Mouse (Mus musculus) left cerebral cortex, adult 9 months (tissue): ENCODE results near the gene Tex10.
"Not testable (repeated sequence)": the region's sequence is repeated elsewhere in the genome, so short reads cannot be mapped to it uniquely, and the experiment has no call there.

ENCODE experiments used
- DNase-seq, 2 experiments: peaks; one replicate each; pipeline ENCODE4 v3.0.0; 2022; ENCODE audit warnings: low spot score in 2 of 2

Gene Tex10

DNA sequence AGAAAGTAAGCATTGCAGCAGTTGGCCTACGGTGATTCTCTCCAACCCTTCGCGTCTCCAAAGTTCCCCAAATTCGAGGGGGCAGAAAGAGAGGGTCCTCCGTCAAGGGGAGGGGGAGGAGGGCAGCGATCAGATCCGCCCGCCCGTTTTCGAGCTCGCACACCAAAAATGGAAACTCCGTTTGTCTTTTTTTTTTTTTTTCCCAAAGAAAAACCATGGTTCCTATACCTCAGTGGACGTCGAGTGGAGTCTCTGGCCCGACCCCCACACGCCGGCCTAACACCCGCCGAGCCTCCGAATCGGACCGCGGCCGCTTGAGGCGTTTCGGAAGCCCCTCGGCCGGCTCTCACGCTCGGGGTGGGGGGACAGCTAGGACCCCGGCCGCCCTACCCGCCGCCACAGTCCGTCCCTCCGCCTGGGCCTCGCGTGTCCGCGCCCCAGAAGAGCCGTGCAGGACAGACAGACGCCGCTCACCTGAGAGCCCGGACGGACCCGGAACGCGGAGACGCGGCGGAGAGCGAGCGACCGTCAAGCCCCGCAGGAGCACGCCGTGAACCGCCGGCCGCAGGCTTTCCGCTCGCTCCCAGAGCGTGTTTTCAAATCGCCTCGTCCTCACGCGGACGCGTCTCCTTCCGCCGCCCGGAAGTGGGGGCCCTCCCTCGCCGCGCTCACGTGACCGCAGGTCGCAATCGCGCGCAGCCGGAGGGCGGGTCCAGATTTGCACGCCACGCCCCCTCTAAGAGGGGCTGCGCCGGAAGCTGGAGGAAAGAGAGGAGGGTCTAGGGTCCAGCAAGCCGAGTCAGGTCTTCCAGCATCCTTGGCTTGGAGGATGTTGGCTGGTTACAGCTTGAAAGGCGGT lies at the start of gene Tex10:
Gene Tex10, minus strand, starts transcription at position 668 of the 859 bp plus-strand sequence.
- peak; percentile 45 to 86 for DNase-seq

DNA sequence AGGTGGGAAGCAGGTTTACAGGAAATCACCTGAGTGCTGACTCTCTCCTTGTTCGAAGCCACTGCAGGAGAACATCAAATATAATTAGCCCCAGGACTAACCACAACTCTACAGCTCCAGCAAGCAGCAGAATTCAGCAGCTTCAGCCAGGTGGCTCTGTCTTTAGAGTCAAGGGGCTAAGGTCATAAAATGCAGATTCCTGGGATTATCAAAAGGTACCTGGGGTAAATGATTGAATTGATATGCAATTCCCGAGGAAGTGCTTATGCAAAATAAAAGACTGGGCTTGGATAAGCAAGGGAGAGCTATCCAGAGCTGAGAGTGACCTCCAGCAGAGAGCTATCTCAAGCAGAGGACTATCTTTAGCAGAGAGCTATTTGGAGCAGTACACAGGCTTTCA lies 37.6 kb upstream of the Tex10 start:
- DNase-seq, result no peak

DNA sequence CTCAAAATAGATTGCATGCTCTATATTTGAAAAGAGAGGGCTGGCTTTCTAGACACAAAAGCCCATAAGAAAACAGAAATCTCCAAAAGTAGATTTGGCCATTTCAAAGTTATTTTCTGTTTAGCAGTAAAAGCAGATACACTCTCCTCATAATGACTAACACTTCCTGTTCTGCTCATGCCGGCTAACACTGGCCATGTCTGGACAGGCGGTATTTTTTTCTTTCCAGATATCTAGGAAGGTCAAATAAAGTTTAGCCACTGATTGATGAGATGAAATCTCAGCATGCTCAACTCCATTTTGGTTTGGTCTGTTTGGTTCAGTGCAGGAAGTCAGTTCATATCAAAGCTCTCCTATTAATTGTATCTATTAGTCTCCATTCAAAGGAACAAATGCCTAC lies 19.3 kb upstream of the Tex10 start:
- DNase-seq, result no peak

DNA sequence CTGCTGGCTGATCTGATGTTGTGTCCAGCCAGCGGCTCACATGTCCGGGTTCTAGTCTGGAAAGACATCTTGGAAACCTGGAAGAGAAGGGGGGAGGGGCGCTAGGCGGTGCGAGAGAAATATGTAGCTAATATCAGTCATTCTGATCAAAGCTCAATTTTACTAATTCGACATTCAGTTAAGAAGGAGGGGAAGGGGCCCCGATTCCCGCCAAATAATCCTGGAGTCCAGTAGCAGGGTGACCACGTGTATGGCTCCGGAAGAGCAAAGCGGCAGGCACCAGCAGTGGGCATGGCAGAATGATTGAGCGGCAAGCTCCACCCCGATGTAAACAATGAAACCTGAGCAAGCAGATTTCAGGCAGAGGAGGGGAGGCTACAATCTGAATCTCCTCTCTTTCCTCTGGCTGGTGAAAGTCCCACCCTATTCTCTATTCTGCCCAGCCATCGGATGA lies 18.1 kb upstream of the Tex10 start:
- DNase-seq, result no peak

DNA sequence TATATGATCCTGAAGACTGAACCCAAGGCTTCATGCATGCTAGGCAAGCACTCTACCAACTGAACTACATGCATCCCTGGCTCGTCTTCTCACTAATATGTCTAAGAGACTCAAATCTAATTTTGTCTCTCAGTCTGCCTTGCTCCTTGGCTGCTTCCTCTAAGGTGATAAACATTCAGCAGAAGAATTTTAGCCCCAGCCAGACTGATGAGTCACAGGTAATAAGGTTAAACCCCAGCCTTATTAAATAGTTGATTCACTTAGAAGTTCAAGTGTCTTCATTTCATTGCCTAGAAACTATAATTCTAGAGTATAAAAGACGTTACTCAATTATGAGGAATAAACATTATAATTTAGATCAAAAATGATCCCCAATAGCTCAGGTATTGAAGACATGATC lies 15.7 kb upstream of the Tex10 start:
- DNase-seq, result no peak

DNA sequence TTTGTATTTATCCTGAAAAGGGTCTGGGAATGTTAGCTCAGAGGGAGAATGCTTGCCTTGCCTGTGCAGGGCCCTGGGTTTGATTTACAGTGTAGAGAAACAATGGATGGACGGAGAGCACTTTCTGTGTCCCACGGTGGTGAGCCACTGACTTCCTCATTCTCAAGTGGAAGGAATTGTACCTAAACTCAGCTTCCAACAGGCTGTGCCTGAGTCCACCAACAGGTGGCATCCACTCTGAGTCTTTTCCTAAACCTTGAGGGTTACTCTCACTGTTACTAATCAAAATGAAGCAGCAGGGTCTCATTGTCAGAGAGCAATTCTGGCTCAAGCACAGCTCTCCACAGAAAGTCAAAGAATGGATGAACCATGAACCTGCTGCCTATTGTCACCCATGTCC lies 8.0 kb upstream of the Tex10 start:
- no peak for DNase-seq

DNA sequence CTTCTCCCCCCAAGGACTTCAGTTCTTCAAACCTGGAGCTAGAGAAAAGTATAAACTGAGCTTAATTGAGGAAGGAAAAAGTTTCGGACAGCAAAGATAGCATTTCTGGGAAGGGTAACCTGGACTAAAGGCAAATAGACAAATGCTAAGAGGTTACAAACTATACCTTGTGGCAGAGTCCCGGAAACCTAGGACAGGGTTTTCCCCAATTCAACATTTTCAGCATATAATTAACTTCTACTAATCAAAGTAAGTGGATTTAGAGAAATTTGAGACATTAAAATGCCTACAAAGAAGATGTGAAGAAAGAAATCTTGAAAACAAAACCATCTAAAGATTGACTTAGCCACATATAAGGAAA lies 372 bp upstream of the Tex10 start:
- no peak for DNase-seq

DNA sequence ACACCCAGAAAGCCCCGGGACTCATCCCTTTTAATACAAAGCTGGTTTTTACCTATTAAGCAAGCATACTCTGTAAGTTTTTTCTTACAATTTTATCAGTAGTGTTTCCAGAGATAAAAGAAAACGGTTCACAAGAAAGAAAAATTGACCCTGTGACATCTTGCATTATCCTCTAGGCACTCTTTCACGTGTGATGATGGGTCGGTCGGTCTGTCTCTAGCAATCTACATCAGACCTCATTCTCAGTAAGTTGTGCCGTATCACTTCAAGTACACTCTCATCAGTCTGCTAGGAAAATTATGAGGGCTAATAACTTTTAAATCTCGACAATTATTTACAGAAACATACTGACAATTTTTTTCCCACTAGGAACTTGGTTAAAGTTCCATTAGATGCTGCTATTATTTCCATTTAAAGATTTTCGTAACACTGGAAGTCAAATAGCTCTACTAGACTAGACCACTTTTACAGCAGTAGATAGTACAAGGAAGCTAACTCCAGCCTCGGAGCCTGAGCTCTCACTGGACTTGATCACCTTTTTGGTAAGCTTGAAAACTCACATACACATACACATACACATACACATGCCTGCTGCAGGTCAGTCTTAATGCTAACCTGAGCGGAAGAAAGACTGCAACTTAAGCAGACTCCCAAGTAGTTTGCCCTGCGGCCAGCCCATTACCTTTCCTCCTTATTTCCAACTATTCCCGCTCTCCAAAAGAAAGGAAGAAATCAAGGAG lies 1.0 kb downstream of the Tex10 start:
- no peak for DNase-seq

DNA sequence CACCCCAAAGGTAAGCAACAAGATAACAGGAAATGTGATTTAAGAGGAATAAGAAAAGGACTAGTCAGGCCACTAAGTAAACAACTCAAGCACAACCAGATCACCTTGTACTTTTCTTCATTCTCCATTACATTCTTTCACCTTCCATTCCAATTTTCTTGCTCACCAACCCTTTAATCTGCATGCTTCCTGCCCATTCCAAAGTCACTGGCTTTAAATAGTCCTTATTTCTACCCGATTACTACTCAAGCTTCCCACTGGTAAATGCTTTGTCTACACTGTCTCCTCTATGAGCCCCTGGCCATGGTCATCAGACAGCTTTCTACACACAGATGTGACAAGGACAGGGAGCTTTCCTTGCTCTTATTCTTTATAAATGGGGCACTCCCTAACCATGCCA lies 2.3 kb downstream of the Tex10 start:
- no peak for DNase-seq

DNA sequence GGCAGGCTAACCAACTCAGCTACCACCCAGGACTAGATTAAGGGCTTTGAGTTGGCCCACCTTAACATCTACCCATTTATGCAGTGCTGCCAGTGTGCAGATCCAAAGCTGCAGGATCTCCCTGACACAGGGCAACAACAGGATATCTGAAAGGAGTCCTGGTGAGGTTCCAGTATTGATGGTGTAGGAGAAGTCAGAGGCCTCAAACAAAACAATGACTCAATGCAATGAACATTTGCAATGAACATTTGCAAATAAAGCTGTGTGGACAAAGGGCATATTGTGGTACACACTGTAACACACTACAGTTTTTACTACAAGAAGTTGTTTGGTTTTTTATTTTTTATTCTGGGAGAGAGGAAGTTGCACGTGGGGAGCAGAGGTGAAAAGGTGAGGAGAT lies 12.2 kb downstream of the Tex10 start:
- no peak for DNase-seq

DNA sequence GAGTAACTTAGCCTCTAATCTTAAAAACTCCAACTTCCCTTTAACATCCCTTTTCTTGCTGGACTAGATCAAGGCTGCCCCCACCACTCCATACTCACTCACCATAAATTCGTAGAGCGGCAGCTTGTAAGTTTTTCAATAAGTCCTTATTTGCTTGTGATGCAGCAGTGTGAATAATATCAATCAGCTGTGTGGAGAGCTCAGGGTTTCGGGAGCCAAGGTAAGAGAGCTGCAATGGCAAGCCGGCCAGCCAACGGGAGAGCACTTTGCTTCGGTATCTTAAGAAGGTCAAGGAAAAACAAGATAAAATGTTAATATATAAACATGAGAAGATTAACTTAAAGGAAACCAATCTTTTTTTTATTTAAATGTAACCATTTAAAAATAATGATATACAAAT lies 14.8 kb downstream of the Tex10 start:
- DNase-seq, result no peak

DNA sequence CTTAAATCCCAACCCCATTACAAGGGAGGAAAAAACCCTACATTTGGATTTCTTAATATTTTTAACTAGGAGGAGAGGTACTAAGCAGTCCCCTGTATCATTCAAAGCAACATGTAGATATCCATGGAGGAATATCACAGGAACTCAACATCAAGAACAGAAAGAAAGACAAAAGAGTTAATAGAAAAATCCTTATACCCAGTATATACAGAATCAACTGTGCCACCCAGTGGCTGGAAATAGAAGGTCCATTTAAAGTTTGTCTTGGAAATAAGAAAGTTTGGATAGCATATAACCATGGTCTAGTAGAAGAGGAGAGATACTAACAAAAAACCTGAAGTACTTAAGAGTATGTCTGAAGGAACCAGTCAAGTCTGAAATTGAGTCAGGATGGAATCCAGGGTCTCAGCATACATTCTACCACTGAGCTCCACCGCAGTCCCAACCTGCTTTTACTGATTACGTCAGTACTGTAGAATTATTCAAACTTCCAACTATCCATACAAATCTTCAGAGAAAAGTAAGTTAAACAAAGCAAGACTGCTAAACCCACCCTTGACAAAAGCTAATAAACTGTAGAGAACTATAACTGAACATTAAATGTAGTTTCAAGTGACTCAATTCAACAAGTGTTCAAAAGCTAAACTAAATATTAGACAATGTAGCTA lies 19.0 kb downstream of the Tex10 start:
- peak in 1 of 2 experiments; percentile 15 for DNase-seq

DNA sequence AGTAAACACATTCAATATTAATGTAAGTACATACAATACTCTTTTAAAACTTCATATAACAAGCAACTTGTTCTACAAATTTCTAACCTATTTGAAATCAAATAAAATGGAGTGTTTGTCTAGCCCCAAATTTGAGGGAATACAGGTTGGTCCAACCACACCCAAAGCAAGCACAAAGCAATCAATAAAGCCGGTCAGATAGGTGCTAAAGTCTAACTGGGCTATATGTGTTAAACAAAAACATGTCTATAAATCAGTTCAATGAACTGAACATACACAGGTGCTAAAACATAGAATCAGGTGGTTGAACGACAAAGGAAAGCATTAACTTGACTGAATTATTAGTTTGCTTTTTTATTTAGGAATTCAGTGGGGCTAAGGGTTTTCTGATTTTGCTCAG lies 45.2 kb downstream of the Tex10 start:
- no peak for DNase-seq

DNA sequence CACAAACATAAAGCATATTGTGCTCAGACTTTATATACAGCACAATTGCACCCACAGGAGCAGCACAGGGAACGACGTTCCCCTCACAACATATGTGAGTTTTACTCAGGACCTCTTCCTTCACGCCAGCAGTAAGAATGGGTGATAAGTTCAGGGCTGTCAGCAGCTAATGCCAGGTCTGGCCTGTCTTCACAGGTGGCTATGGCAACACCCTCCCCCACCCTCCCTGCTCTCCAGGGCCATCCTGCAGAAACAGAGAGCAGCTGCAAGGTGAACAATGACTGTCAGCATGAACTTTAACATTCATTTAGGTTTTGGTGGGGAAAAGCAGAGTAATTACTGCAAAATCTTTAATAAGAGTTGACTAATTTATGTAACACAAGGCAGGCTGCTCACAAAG lies 45.8 kb downstream of the Tex10 start:
- DNase-seq, result no peak

DNA sequence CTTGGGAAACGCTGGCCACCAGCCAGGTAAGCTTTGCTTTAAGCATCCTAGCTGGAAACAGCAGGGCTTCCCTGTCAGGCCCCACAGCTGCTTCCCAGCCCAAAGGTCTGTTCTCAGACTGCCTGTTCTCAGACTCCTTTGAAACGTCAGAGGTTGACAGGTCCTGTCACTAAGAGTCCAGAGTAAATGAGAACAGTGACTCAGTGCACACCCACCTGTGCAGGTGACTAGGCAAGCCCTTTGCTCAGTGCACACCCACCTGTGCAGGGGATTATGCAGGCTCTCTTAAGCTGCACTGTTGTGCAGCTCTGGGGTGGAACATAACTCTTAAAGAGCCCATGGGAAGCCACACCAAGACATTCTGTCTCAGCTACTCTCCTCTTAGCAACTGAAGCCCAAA lies 49.5 kb downstream of the Tex10 start:
- DNase-seq, result no peak

DNA sequence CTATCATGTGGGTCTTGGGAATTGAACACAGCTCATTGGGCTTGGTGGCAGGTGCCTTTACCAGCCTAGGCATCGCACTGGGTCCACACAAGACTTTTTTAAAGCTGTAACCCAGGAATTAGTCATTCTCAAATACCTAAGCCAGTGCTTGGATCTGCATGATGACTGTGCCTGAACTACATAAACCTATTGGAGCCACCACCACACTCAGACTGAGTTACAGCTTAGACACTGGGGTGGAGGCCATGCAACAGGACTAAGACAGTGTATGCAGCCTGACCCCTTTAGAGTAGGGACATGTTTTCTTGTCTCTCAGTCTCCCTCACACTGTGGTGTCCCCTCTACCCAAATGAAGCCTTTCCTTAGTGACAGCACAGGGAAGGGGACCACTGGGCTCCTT lies 50.6 kb downstream of the Tex10 start:
- DNase-seq, result no peak

DNA sequence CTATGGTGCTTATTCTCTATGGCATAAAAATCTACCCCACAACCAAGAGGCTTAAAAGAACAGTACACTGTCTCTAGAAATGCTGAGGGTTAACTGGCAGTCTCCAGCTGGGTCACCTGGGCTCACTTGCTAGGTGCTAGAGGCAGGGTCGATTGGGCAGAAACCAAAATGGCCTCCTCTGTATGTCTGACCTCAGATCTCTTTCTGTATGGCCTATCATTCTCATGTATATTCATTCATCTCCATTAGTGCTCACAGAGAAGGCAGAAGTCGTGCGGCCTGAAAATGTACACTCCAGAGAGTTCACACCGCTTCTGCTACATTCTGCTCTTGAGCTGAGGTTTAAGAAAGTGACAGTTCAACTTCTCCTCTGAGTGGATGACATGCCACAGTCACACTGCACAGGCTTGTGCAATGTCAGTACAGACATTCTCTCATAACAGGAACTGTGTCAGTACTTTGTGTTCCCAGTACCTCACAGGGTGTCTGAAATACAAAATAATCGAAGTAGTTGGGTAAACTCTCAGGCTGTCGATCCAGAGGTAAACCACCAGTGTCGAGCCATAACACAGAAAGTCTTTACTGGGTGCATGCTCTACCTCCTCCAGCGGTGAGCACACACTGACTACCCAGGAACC lies 54.3 kb downstream of the Tex10 start:
- no peak for DNase-seq

DNA sequence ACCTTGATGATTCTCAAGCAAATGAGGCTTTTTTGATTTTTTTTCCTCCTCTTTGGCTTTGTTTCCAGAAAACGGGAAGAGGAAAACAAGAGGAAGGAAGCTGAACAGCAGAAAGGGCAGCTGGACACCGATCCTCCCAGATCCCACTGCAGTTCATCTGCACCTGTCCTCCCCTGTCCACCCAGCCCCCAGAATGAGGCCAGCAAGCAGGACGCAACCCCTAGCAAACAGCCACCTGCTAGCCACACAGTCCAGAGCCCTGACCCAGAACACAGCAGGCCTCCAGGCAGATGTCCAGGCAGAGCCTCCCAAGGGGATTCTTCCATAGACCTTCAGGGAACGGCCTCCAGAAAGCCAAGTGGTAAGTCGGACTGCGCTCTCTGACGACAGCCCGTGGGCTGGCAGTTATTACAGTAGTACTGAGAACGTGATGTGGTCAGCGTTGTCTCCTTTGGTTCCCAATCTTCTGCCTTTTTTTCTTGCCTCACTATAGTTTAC lies 57.4 kb downstream of the Tex10 start:
- no peak for DNase-seq

DNA sequence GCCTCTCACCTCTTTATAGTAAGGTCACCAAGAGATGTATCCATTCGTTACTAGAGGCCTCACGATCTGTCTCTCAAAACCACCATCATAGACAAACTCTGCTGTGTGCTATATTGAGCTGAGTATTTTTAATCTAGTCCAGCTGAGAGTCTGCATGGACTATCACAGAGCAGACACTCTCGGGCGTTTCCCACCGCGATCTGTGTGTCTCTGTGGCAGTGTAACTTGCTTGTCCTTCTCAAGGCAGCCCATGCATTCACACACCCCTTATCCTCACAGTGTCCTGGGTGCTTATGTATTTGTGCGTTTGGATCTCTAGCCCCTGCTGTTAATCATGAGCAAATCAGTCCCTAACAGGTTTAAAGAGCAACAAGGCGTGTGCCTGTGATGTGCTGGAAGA lies 59.8 kb downstream of the Tex10 start:
- no peak for DNase-seq

DNA sequence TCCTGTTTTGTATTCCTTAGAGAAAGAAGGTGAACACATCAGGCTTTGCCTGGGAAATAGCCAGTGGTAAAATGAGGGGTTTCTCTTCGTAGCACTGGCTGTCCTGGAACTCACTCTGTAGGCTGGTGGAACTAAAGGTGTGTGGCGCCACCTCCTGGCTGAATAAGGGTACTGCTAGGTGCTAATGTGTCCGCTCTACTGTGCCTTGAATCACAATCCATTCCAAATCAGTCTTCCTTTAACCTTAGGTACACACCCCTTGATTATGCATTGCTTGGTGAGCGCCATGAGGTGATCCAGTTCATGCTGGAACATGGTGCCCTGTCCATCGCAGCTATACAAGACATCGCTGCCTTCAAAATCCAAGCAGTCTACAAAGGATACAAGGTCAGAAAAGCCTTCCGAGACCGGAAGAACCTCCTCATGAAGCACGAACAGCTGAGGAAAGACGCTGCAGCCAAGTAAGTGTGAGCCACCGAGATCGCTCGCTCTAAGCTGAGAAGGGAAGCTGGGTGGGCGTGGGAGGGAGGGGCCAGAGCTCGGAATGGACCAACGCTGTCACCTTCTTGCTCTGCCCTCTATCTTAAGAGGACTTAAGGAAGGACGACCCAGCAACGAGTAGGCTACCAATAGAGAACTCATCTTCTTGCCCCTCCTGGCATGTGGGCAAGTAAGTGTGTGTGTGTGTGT lies 65.8 kb downstream of the Tex10 start:
- DNase-seq, result peak in 1 of 2 experiments; percentile 69

DNA sequence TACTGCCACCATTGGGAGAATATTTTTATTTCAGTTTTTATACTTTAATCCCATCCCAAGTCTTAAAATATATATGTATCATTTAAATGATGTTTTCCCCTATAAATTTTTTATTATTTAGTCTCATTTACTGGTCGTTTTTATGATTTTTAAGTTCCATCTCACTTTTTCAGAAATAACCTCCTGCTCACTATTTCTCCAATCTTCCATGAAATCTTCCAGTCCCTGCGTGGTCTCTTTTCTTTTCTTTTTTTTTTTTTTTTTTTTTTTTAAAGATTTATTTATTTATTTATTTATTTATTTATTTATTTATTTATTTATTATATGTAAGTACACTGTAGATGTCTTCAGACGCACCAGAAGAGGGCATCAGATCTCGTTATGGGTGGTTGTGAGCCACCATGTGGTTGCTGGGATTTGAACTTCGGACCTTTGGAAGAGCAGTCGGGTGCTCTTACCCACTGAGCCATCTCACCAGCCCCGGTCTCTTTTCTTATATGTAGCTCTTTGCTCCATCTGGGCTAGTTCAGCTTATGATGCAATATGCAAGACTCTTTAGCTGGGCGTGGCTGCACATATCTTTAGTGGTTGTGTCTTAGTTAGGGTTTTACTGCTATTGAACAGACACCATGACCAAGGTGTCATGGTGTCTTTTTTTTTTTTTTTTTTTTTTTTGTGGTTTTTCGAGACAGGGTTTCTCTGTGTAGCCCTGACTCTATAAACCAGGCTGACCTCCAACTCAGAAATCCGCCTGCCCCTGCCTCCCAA lies 67.4 kb downstream of the Tex10 start:
- not testable (repeated sequence) for DNase-seq
